ENCODE assay signal across 8 mouse cellular contexts in the genomic region with DNA sequence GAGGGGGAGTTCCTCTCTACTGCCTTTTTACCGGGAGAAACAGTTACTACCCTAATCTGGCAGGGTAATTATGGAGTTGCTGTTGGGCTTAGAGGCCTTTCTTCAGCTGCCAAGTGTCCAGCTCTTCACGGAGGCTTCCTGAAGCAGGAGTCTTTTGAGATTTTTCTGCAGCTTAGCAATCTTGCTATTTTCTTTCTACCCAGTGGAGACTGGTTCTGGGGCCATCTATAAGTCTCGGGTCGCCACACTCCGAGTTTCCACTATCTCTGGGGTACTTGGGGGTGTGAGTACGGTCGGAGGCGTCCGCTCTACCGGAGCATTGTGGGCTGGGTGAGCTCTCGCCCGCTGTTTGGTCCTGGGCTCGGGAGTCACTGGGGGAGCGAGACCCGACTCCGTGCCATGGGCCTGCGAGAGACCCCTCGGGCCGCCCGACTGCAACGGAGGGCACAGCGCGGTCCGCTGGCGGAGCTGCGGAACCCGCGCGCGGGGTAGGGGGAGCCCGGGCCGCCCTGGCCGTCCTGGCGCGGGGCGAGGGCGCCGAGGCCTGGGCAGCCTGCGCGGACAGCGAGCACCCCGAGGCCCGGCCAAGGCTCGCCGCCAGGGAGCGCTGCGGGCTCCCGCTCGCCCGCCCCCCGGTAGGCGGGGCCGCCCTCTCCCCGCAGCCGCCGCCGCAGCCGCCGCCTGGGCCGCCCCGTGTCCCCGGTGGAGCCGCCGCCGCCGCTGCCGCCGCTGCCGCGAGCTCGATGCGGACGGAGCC. TPM values are rescaled to one million over a fixed set of nuclear protein-coding genes. Genes with fewer than 3 reads are reported as not detected.
DNase-seq lines count a peak whose midpoint lies in the region; ATAC-seq and TF ChIP-seq lines count a peak whose summit lies in the region.

Gene Ankrd52, plus strand, starts transcription at position 661 of the 757 bp plus-strand sequence.

- H3K79me2 ChIP-seq in heart, adult 2 months (replicated peaks; ENCODE audit: control insufficient read depth, insufficient read depth, low read length): no peaks in the 10 kb centered on the region

- intact Hi-C loops in heart, adult 2 months (cut with DNase I): loop anchor here (2.0 to 5.0 kb wide), 2 partner anchors 39 to 82 kb away; partner anchors contain the start of genes Cs and Smarcc2

- TF ChIP-seq EP300 in heart, adult 2 months (IDR thresholded peaks at IDR 0.05; ENCODE audit: insufficient read depth, low read depth, low read length): no peak

- peaks cover 14% of the 10 kb centered on the region for H3K4me1 ChIP-seq in embryonic facial prominence, embryonic 12.5 days
- peaks cover 12% of the 10 kb centered on the region for H3K4me1 ChIP-seq in heart, adult 2 months (ENCODE audit: control insufficient read depth, insufficient read depth, low read length)
- H3K4me1 ChIP-seq in kidney, adult 2 months (ENCODE audit: control insufficient read depth, insufficient read depth, low read length): peaks cover 12% of the 10 kb centered on the region
- peaks cover 14% of the 10 kb centered on the region; the same call in 1 of the 2 replicates for H3K4me1 ChIP-seq in limb, embryonic 14.5 days (ENCODE audit: control insufficient read depth, insufficient read depth, low read length)
- H3K4me1 ChIP-seq in midbrain, embryonic 16.5 days (ENCODE audit: control insufficient read depth, insufficient read depth, low read length): peaks cover 22% of the 10 kb centered on the region

- H3K27me3 ChIP-seq in embryonic facial prominence, embryonic 12.5 days: no peaks in the 10 kb centered on the region
- no peaks in the 10 kb centered on the region for H3K27me3 ChIP-seq in heart, adult 2 months (ENCODE audit: control insufficient read depth, insufficient read depth, low read length)
- no peaks in the 10 kb centered on the region for H3K27me3 ChIP-seq in kidney, adult 2 months (replicated peaks; ENCODE audit: control insufficient read depth, insufficient read depth, low read length)
- no peaks in the 10 kb centered on the region for H3K27me3 ChIP-seq in limb, embryonic 14.5 days (ENCODE audit: control insufficient read depth, insufficient read depth, low read length)
- no peaks in the 10 kb centered on the region for H3K27me3 ChIP-seq in midbrain, embryonic 16.5 days (ENCODE audit: control insufficient read depth, insufficient read depth, low read depth, low read length)

- ATAC-seq in embryonic facial prominence, embryonic 12.5 days (ENCODE audit: insufficient number of reproducible peaks, insufficient read depth, low FRiP score, low TSS enrichment): peak; percentile 91
- peak; percentile 93 for ATAC-seq in limb, embryonic 14.5 days (ENCODE audit: low FRiP score, low read depth)
- ATAC-seq in midbrain, embryonic 16.5 days: peak; percentile 88

- peak; percentile 7; the same call in 1 of the 2 replicates for TF ChIP-seq POLR2A in heart, adult 2 months (IDR thresholded peaks at IDR 0.05; ENCODE audit: insufficient read depth, low read depth, low read length)
- TF ChIP-seq POLR2A in kidney, adult 2 months (IDR thresholded peaks at IDR 0.05; ENCODE audit: low read depth, low read length): peak; percentile 19
- TF ChIP-seq POLR2A in limb, embryonic 14.5 days (IDR thresholded peaks at IDR 0.05; ENCODE audit: borderline replicate concordance, extremely low read depth, insufficient read depth, insufficient read length): peak; percentile 69; the same call in 1 of the 2 replicates

- H3K27ac ChIP-seq in embryonic facial prominence, embryonic 12.5 days: peak within 1 kb of the TSS; percentile 95
- peak within 1 kb of the TSS; percentile 97 for H3K27ac ChIP-seq in heart, adult 2 months
- H3K27ac ChIP-seq in kidney, adult 2 months (ENCODE audit: insufficient read depth, low read depth, low read length): peak within 1 kb of the TSS; percentile 90
- peak within 1 kb of the TSS; percentile 97 for H3K27ac ChIP-seq in limb, embryonic 14.5 days (replicated peaks; ENCODE audit: low read depth, low read length)
- H3K27ac ChIP-seq in midbrain, embryonic 16.5 days (ENCODE audit: low read length): peak within 1 kb of the TSS; percentile 98

- H3K9ac ChIP-seq in embryonic facial prominence, embryonic 12.5 days: peak within 1 kb of the TSS; percentile 95
- peak within 1 kb of the TSS; percentile 100 for H3K9ac ChIP-seq in heart, adult 2 months (ENCODE audit: low read depth, low read length)
- peak within 1 kb of the TSS; percentile 98 for H3K9ac ChIP-seq in limb, embryonic 14.5 days (ENCODE audit: low read depth, low read length, severe bottlenecking)
- H3K9ac ChIP-seq in midbrain, embryonic 16.5 days (ENCODE audit: low read depth, low read length): peak within 1 kb of the TSS; percentile 99

- 0% methylated on average over 36 of the region's 73 CpGs for WGBS in embryonic facial prominence, embryonic 12.5 days
- WGBS in heart, adult 2 months: 1% methylated on average over 54 of the region's 73 CpGs
- WGBS in kidney, adult 2 months: under 1% methylated on average over 70 of the region's 73 CpGs
- WGBS in limb, embryonic 14.5 days: 0% methylated on average over 15 of the region's 73 CpGs
- WGBS in midbrain, embryonic 16.5 days: 0% methylated on average over 38 of the region's 73 CpGs

- DNase-seq in 3T3-L1 (ENCODE audit: low read depth, low spot score): peak; percentile 64
- DNase-seq in adrenal gland, postnatal 25 days: peak; percentile 92
- DNase-seq in heart, adult 2 months: peak; percentile 94 to 96
- peak; percentile 89 for DNase-seq in kidney, adult 2 months
- peak; percentile 79 for DNase-seq in limb, embryonic 14.5 days (ENCODE audit: low spot score)
- DNase-seq in spleen, postnatal 14 days (ENCODE audit: low spot score in 2 of 2): peak; percentile 77 to 87

- H3K4me3 ChIP-seq in embryonic facial prominence, embryonic 12.5 days: peak within 1 kb of the TSS; percentile 97
- H3K4me3 ChIP-seq in heart, adult 2 months: peak within 1 kb of the TSS; percentile 89
- peak within 1 kb of the TSS; percentile 90 for H3K4me3 ChIP-seq in kidney, adult 2 months (ENCODE audit: insufficient read depth, low read depth, low read length)
- H3K4me3 ChIP-seq in limb, embryonic 14.5 days (replicated peaks; ENCODE audit: low read length): peak within 1 kb of the TSS; percentile 98
- H3K4me3 ChIP-seq in midbrain, embryonic 16.5 days (ENCODE audit: low read depth, low read length): peak within 1 kb of the TSS; percentile 94

- TF ChIP-seq CTCF in heart, adult 2 months (IDR thresholded peaks at IDR 0.05): peak; percentile 63
- TF ChIP-seq CTCF in kidney, adult 2 months (conservative IDR thresholded peaks at IDR 0.05; ENCODE audit: insufficient read depth, insufficient read length, low read depth, low read length): peak; percentile 49

- no peaks in the 10 kb centered on the region for H3K9me3 ChIP-seq in embryonic facial prominence, embryonic 12.5 days
- H3K9me3 ChIP-seq in limb, embryonic 14.5 days (ENCODE audit: control insufficient read depth, low read length): no peaks in the 10 kb centered on the region
- H3K9me3 ChIP-seq in midbrain, embryonic 16.5 days (replicated peaks; ENCODE audit: control insufficient read depth, low read length, poor library complexity, severe bottlenecking): no peaks in the 10 kb centered on the region

- H3K4me2 ChIP-seq in embryonic facial prominence, embryonic 12.5 days (replicated peaks): peak within 1 kb of the TSS; percentile 78
- H3K4me2 ChIP-seq in limb, embryonic 14.5 days (replicated peaks; ENCODE audit: low read depth, low read length, severe bottlenecking): peak within 1 kb of the TSS; percentile 72
- H3K4me2 ChIP-seq in midbrain, embryonic 16.5 days (ENCODE audit: low read length): peak within 1 kb of the TSS; percentile 84

- H3K36me3 ChIP-seq in embryonic facial prominence, embryonic 12.5 days: peaks cover 30% of the 10 kb centered on the region
- peaks cover 6% of the 10 kb centered on the region; the same call in 1 of the 2 replicates for H3K36me3 ChIP-seq in heart, adult 2 months (ENCODE audit: control insufficient read depth, insufficient read depth, low read length)
- H3K36me3 ChIP-seq in kidney, adult 2 months (ENCODE audit: control insufficient read depth, insufficient read depth, low read length): no peaks in the 10 kb centered on the region
- H3K36me3 ChIP-seq in limb, embryonic 14.5 days (ENCODE audit: control insufficient read depth, insufficient read depth, low read length): peaks cover 33% of the 10 kb centered on the region
- peaks cover 17% of the 10 kb centered on the region for H3K36me3 ChIP-seq in midbrain, embryonic 16.5 days (ENCODE audit: control insufficient read depth, insufficient read depth, low read length)

RNA-seq across cellular contexts. Expression of gene Ankrd52, which starts in this region (rescaled TPM):
- 72.3 and 75.1 TPM in 2 replicates for total RNA-seq in adrenal gland, postnatal 25 days (2021)
- polyA plus RNA-seq in embryonic facial prominence, embryonic 12.5 days (2016; fragmentation: Nextera tagmentation; extraction: Ambion mirVana): 14.8 and 15.4 TPM in 2 replicates
- total RNA-seq in heart, adult 2 months (2021): 10 to 100 TPM; 41.8 to 47.5 TPM
- 29.2 and 34.6 TPM in 2 replicates for polyA plus RNA-seq in heart, adult 2 months (2012; rRNA removed)
- 21.5 and 22.5 TPM in 2 replicates for polyA plus RNA-seq in kidney, adult 2 months (2012; rRNA removed)
- polyA plus RNA-seq in limb, embryonic 14.5 days (2012; rRNA removed): 50.7 and 59.8 TPM in 2 replicates
- 11.3 and 11.9 TPM in 2 replicates for polyA plus RNA-seq in limb, embryonic 14.5 days (2014; fragmentation: Nextera tagmentation; extraction: Ambion mirVana)
- 9.9 and 13.6 TPM in 2 replicates for polyA plus RNA-seq in midbrain, embryonic 16.5 days (2015; fragmentation: Nextera tagmentation; extraction: Ambion mirVana)

Comparison
In these comparisons a context has a peak if more than half of its experiments do, and no peak if none do; other contexts are left out.
1. Peak in every context shown above with its lines: DNase-seq, ATAC-seq, H3K4me3 ChIP-seq and H3K27ac ChIP-seq.
2. POLR2A ChIP-seq: peak in every context shown above with its lines; median percentile 69 in limb, embryonic 14.5 days; 19 in kidney, adult 2 months; 7 in heart, adult 2 months.